Mouse (Mus musculus) urinary bladder, adult 18-20 months (tissue): ENCODE data around the gene Dhx38.

ENCODE experiments used
- DNase-seq, 2 experiments: peaks; one replicate each; pipeline ENCODE4 v3.0.0; 2022; ENCODE audit warnings: low spot score in 2 of 2, mixed read lengths in 2 of 2

The Dhx38 gene

GRCm38 (mm10) chr8:109551663-109552062 lies 14.0 kb downstream of the Dhx38 start:
- DNase-seq, result no peak

- no peak for DNase-seq
These were observed 21.6 kb downstream of the Dhx38 start for GRCm38 (mm10) chr8:109544049-109544448.

GRCm38 (mm10) chr8:109542748-109543519 lies 22.7 kb downstream of the Dhx38 start:
- no peak for DNase-seq

GRCm38 (mm10) chr8:109542165-109542564 lies 23.5 kb downstream of the Dhx38 start:
- no peak for DNase-seq

- peak; percentile 26 to 55 for DNase-seq
These were observed 29.0 kb downstream of the Dhx38 start for GRCm38 (mm10) chr8:109536703-109537102.

GRCm38 (mm10) chr8:109535140-109535990 lies 30.3 kb downstream of the Dhx38 start:
- DNase-seq, result peak in 1 of 2 experiments; percentile 12

- no peak for DNase-seq
These were observed 41.7 kb downstream of the Dhx38 start for GRCm38 (mm10) chr8:109524008-109524407.

- DNase-seq, result no peak
These were observed 60.1 kb downstream of the Dhx38 start for GRCm38 (mm10) chr8:109505560-109505959.

GRCm38 (mm10) chr8:109503566-109503965 lies 62.1 kb downstream of the Dhx38 start:
- no peak for DNase-seq

GRCm38 (mm10) chr8:109499009-109499717 lies 66.5 kb downstream of the Dhx38 start:
- DNase-seq, result no peak
